Mouse (Mus musculus) embryonic facial prominence, embryonic 13.5 days (tissue): ENCODE data around the gene Tmem132b. TPM values are rescaled to one million over a fixed set of nuclear protein-coding genes. Genes with fewer than 3 reads are reported as not detected.
"Not testable (repeated sequence)": the region's sequence is repeated elsewhere in the genome, so short reads cannot be mapped to it uniquely, and the experiment has no call there.

Source experiments
- ATAC-seq: fragments of 200-750 bp; cut with Nextera tagmentation; 2 replicates; pipeline ENCODE4 v1.8.0; 2017; ENCODE audit warnings: low read depth; ENCODE audit not compliant: insufficient number of reproducible peaks, insufficient read depth, low FRiP score, low TSS enrichment
- H3K27ac ChIP-seq: fragments of 300-500 bp; sonication (generic); 2 replicates; pipeline ENCODE4 v1.5.1; 2015; ENCODE audit warnings: moderate library complexity, mild to moderate bottlenecking, inconsistent platforms
- H3K27me3 ChIP-seq: fragments of 300-500 bp; sonication (generic); 2 replicates; pipeline ENCODE4 v1.6.1; 2015; ENCODE audit warnings: mild to moderate bottlenecking, inconsistent platforms
- H3K36me3 ChIP-seq: fragments of 300-500 bp; sonication (generic); 2 replicates; pipeline ENCODE4 v1.6.1; 2015; ENCODE audit warnings: mild to moderate bottlenecking, inconsistent platforms
- H3K4me1 ChIP-seq: fragments of 300-500 bp; sonication (generic); 2 replicates; pipeline ENCODE4 v1.6.1; 2015; ENCODE audit warnings: inconsistent platforms
- H3K4me2 ChIP-seq: fragments of 300-500 bp; sonication (generic); 2 replicates; pipeline ENCODE4 v1.6.1; 2015; ENCODE audit warnings: moderate library complexity, mild to moderate bottlenecking, inconsistent platforms
- H3K4me3 ChIP-seq: fragments of 300-500 bp; sonication (generic); 2 replicates; pipeline ENCODE4 v1.5.1; 2015; ENCODE audit warnings: mild to moderate bottlenecking, inconsistent platforms
- H3K9ac ChIP-seq: fragments of 300-500 bp; sonication (generic); 2 replicates; pipeline ENCODE4 v1.6.1; 2015; ENCODE audit warnings: mild to moderate bottlenecking, inconsistent platforms
- H3K9me3 ChIP-seq: fragments of 300-500 bp; sonication (generic); 2 replicates; pipeline ENCODE4 v1.6.1; 2016; ENCODE audit warnings: inconsistent platforms
- WGBS: fragments of 180-500 bp; shearing (Covaris S2); methylation state at CpG from one replicate; pipeline ENCODE4 v1.1.7; 2015; ENCODE audit warnings: mixed read lengths; 5-methylcytosine and 5-hydroxymethylcytosine counted together
- polyA plus RNA-seq: library from polyadenylated mRNA; unstranded; fragments of >200 nt; fragmentation: Nextera tagmentation; extraction: Ambion mirVana; gene quantifications from 2 replicates; pipeline ENCODE4 v1.2.1, GENCODE M21; 2015

Gene Tmem132b
- 0.11 and 0.26 TPM in 2 replicates for polyA plus RNA-seq

- no peaks in the 10 kb centered on the region for H3K9me3 ChIP-seq
- H3K27ac ChIP-seq: no peak within 1 kb of the TSS
- H3K27me3 ChIP-seq: peaks cover 89% of the 10 kb centered on the region
- ATAC-seq: no peak
- peaks cover 28% of the 10 kb centered on the region for H3K4me1 ChIP-seq
- peak within 1 kb of the TSS; percentile 91 for H3K4me2 ChIP-seq
- peak within 1 kb of the TSS; percentile 49 for H3K9ac ChIP-seq
- WGBS: under 1% methylated on average over 25 of the region's 25 CpGs
- peak within 1 kb of the TSS; percentile 56 for H3K4me3 ChIP-seq
- H3K36me3 ChIP-seq: no peaks in the 10 kb centered on the region
These were observed at the start of gene Tmem132b for GRCm38 (mm10) chr5:125531634-125532033. Tmem132b (plus strand) TSS chr5:125531774.

GRCm38 (mm10) chr5:125482474-125482873 is 49.1 kb upstream of the Tmem132b start:
- H3K4me3 ChIP-seq: no peak overlapping the region
- no peak for ATAC-seq
- no peak overlapping the region for H3K4me2 ChIP-seq
- H3K36me3 ChIP-seq: peaks cover 49% of the 10 kb centered on the region
- WGBS: 90% methylated on average over 7 of the region's 7 CpGs
- H3K27me3 ChIP-seq: no peaks in the 10 kb centered on the region
- H3K9ac ChIP-seq: no peak overlapping the region
- peaks cover 13% of the 10 kb centered on the region for H3K4me1 ChIP-seq
- H3K27ac ChIP-seq: no peak overlapping the region
- H3K9me3 ChIP-seq: no peaks in the 10 kb centered on the region; the same call in 1 of the 2 replicates

GRCm38 (mm10) chr5:125483712-125484611 is 47.6 kb upstream of the Tmem132b start:
- 80% methylated on average over 6 of the region's 6 CpGs for WGBS

DNA sequence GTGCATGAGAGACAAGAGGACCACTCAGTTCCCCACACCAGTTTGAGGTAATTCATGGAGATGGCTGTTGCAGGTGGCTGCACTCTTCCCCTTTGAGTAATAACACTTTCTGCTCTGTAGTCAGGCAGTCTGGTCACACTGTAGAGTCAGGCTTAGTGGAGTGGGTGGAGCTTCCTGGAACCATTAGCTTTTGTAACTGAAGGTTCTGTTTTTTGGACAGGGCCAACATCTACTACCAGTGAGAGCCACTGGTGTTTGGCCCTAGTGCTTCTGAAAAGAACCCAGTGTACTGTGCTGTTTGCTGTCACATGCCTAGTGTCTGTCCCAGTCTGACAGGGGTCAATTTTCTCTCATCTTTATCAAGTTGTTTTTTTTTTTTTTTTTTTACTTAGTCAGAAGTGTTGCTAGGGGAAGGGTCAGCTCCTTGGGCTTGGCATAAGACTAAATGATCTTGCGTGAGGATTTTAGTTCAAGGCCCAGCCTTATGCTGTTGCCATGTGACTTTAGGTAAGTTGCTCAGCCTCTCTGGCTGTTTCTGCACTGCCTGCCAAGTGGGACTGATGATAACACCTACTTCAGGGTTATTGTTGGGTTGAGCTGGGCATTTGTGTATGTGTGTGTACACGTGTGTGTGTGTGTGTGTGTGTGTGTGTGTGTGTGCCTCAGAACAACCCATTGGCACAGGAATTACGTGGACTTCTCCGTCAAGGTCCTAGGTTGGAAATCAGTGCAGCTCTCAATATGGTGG is 46.4 kb upstream of the Tmem132b start:
- Histone ChIP-seq H3K4me2 (no peak overlapping the region), H3K4me3 (no peak overlapping the region), H3K9ac (no peak overlapping the region), H3K27ac (no peak overlapping the region), H3K36me3 (peaks cover 58% of the 10 kb centered on the region), H3K27me3 (no peaks in the 10 kb centered on the region), H3K9me3 (no peaks in the 10 kb centered on the region; the same call in 1 of the 2 replicates), H3K4me1 (peaks cover 10% of the 10 kb centered on the region; the same call in 1 of the 2 replicates)
- 93% methylated on average over 4 of the region's 4 CpGs for WGBS
- ATAC-seq: no peak

More at GRCm38 (mm10) chr5:125483712-125484611, 47.6 kb upstream of the Tmem132b start:
- no peak for ATAC-seq
- peaks cover 10% of the 10 kb centered on the region; the same call in 1 of the 2 replicates for H3K4me1 ChIP-seq
- H3K9ac ChIP-seq: no peak overlapping the region
- H3K36me3 ChIP-seq: peaks cover 56% of the 10 kb centered on the region
- no peak overlapping the region for H3K4me2 ChIP-seq
- H3K9me3 ChIP-seq: no peaks in the 10 kb centered on the region; the same call in 1 of the 2 replicates
- no peak overlapping the region for H3K27ac ChIP-seq
- no peak overlapping the region for H3K4me3 ChIP-seq
- H3K27me3 ChIP-seq: no peaks in the 10 kb centered on the region

- ATAC-seq: no peak
- Histone ChIP-seq H3K27ac (no peak overlapping the region), H3K4me2 (no peak overlapping the region), H3K36me3 (peaks cover 65% of the 10 kb centered on the region), H3K27me3 (no peaks in the 10 kb centered on the region), H3K9me3 (no peaks in the 10 kb centered on the region; the same call in 1 of the 2 replicates), H3K4me3 (no peak overlapping the region), H3K4me1 (peaks cover 5% of the 10 kb centered on the region; the same call in 1 of the 2 replicates), H3K9ac (no peak overlapping the region)
- WGBS: 100% methylated on average over 1 of the region's 1 CpGs
These were observed 45.5 kb upstream of the Tmem132b start for GRCm38 (mm10) chr5:125486088-125486487.

GRCm38 (mm10) chr5:125487375-125488115 is 44.0 kb upstream of the Tmem132b start:
- no peak overlapping the region for H3K27ac ChIP-seq
- ATAC-seq: no peak
- H3K4me2 ChIP-seq: no peak overlapping the region
- H3K9ac ChIP-seq: peak overlapping the region; percentile 21; the same call in 1 of the 2 replicates
- WGBS: 77% methylated on average over 11 of the region's 11 CpGs
- no peaks in the 10 kb centered on the region; the same call in 1 of the 2 replicates for H3K9me3 ChIP-seq
- no peak overlapping the region for H3K4me3 ChIP-seq
- H3K27me3 ChIP-seq: no peaks in the 10 kb centered on the region
- peaks cover 5% of the 10 kb centered on the region; the same call in 1 of the 2 replicates for H3K4me1 ChIP-seq
- H3K36me3 ChIP-seq: peaks cover 74% of the 10 kb centered on the region

DNA sequence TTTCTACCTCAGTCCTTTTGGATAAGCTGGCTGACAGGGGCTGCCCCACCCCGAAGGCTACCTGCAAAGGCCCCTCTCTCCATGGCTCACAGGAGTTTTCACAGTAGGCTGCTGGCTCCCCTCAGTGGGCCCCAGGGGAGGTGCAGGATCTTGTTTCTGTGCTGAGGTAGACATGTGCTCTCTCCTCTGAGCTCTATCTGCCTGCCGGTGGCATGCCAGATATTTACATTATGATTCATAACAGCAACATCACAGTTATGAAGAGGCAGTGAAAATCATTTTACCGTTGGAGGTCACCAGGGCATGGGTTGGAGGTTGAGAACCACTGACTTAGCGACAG is 43.5 kb upstream of the Tmem132b start:
- peak overlapping the region; percentile 21; the same call in 1 of the 2 replicates for H3K9ac ChIP-seq
- no peak for ATAC-seq
- H3K27ac ChIP-seq: no peak overlapping the region
- no peaks in the 10 kb centered on the region for H3K27me3 ChIP-seq
- no peak overlapping the region for H3K4me3 ChIP-seq
- no peak overlapping the region for H3K4me2 ChIP-seq
- H3K9me3 ChIP-seq: no peaks in the 10 kb centered on the region; the same call in 1 of the 2 replicates
- H3K4me1 ChIP-seq: peaks cover 5% of the 10 kb centered on the region; the same call in 1 of the 2 replicates
- WGBS: 65% methylated on average over 4 of the region's 4 CpGs
- peaks cover 74% of the 10 kb centered on the region for H3K36me3 ChIP-seq

GRCm38 (mm10) chr5:125488953-125489352 is 42.6 kb upstream of the Tmem132b start:
- not testable (repeated sequence) for H3K4me1 ChIP-seq, ATAC-seq, H3K4me2 ChIP-seq, H3K27me3 ChIP-seq, H3K4me3 ChIP-seq, H3K27ac ChIP-seq, H3K9me3 ChIP-seq, H3K9ac ChIP-seq
- H3K36me3 ChIP-seq: peaks cover 69% of the 10 kb centered on the region
- WGBS: 89% methylated on average over 5 of the region's 5 CpGs

DNA sequence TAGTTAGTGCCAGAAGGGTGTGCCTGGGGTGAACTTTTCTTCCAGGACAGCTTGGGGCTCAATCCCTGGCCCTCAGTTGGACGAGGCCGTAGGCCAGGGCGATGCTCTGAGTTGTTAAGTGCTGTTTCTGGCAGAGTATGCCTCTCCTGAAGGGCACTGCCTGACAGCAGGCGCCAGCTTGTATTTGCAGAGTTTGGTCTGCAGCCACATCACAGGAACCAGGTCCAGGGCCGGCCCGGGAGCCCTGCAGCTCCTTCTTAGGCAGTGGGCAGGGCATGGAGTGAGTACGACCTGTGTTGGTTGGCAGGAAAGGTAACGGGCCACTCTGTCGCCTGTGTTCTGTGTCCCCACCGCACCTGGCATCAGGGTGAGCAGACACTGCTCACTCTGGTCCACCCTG is 40.5 kb upstream of the Tmem132b start:
- Histone ChIP-seq H3K9ac (no peak overlapping the region), H3K4me1 (peaks cover 5% of the 10 kb centered on the region; the same call in 1 of the 2 replicates), H3K9me3 (no peaks in the 10 kb centered on the region), H3K27me3 (no peaks in the 10 kb centered on the region), H3K4me3 (no peak overlapping the region), H3K27ac (no peak overlapping the region), H3K4me2 (no peak overlapping the region), H3K36me3 (peaks cover 73% of the 10 kb centered on the region)
- ATAC-seq: no peak
- 89% methylated on average over 10 of the region's 10 CpGs for WGBS

- H3K4me2 ChIP-seq: no peak overlapping the region
- H3K27ac ChIP-seq: no peak overlapping the region
- H3K36me3 ChIP-seq: peaks cover 65% of the 10 kb centered on the region
- H3K9me3 ChIP-seq: no peaks in the 10 kb centered on the region
- no peak overlapping the region for H3K4me3 ChIP-seq
- 62% methylated on average over 17 of the region's 17 CpGs for WGBS
- no peak overlapping the region for H3K9ac ChIP-seq
- no peaks in the 10 kb centered on the region for H3K27me3 ChIP-seq
- peaks cover 5% of the 10 kb centered on the region; the same call in 1 of the 2 replicates for H3K4me1 ChIP-seq
- 0 out of 2 replicates have a peak, but pooled peaks have one; percentile 40 for ATAC-seq
These were observed 39.0 kb upstream of the Tmem132b start for GRCm38 (mm10) chr5:125492379-125493092.
